In the genomic region with DNA sequence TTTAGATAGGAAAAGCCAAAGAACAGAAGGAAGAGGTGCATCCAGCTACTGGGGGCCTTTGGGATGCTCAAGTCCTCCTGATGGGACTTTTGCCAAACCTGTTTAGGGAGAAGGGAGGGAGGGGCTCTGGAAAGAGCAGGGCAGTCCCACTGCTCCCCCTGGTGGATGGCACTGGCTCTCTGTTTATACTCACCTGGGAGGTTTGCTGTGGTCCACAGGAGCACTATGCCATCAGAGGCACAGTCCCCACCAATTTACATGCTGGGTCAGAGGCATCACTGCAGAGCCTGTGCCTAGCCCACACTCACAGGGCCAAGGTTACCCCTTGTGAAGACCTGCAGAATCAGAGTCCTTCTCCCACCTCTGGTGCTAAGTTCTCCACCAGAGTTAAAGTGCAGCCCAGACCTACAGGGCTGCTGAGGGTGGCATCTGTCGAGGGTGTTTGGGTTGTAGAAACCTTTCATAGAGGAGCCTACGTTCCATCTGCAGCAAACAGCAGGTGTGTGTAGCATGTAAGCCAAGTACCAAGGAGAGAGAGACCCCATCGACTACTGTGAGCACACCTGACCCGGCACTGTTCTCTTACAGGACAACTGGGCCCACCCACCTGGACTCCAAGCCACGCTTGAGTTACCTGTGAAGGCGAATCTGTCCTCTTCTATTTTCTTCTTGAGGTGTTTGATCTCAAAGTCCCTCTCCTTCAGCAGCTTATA, we compare ENCODE assay signal across 9 mouse cellular contexts. TPM values are rescaled to one million over a fixed set of nuclear protein-coding genes. Genes with fewer than 3 reads are reported as not detected.
DNase-seq lines count a peak whose midpoint lies in the region; ATAC-seq lines count a peak whose summit lies in the region.
"Had no signal": no experiment of that assay in that cellular context is flagged by ENCODE, and none has a peak within 500 bp of the region (broad histone marks: within the 10 kb centered on the region; RNA-seq: fewer than 3 reads in every experiment).

No protein-coding gene starts in this region.

- H3K36me3 ChIP-seq in heart, embryonic 12.5 days, result no peaks in the 10 kb centered on the region
- H3K36me3 ChIP-seq: stomach, embryonic 15.5 days had no signal

- no peak overlapping the region for H3K9ac ChIP-seq in heart, embryonic 12.5 days
- H3K9ac ChIP-seq: stomach, embryonic 15.5 days had no signal

- DNase-seq in heart, adult 18-20 months, result peak; percentile 33 to 61
- peak; percentile 32 for DNase-seq in urinary bladder, adult 2 months (ENCODE audit: low spot score)
- no peak for DNase-seq in urinary bladder, postnatal 4 days (ENCODE audit: low spot score in 2 of 2)
- peak; percentile 53 to 75 for DNase-seq in cerebellum, postnatal 25 days
- DNase-seq in kidney, adult 9 months, result peak; percentile 70
- DNase-seq in lung, postnatal 4 days, result peak; percentile 42 to 48
- peak; percentile 64 for DNase-seq in thymus, postnatal 14 days

- ATAC-seq in heart, embryonic 12.5 days (ENCODE audit: insufficient number of reproducible peaks, low FRiP score), result no peak

- no peaks in the 10 kb centered on the region for H3K27me3 ChIP-seq in heart, embryonic 12.5 days (replicated peaks)
- H3K27me3 ChIP-seq: stomach, embryonic 15.5 days had no signal

- H3K9me3 ChIP-seq in heart, embryonic 12.5 days (replicated peaks), result peaks cover 1% of the 10 kb centered on the region; the same call in 1 of the 2 replicates
- H3K9me3 ChIP-seq: stomach, embryonic 15.5 days had no signal

- H3K4me2 ChIP-seq in heart, embryonic 12.5 days, result no peak overlapping the region
- H3K4me2 ChIP-seq: stomach, embryonic 15.5 days had no signal

- no peak overlapping the region for H3K27ac ChIP-seq in heart, embryonic 12.5 days (ENCODE audit: poor library complexity, severe bottlenecking)
- H3K27ac ChIP-seq: stomach, embryonic 15.5 days had no signal

- H3K4me3 ChIP-seq in heart, embryonic 12.5 days, result no peak overlapping the region
- H3K4me3 ChIP-seq: stomach, embryonic 15.5 days had no signal

- no peaks in the 10 kb centered on the region for H3K4me1 ChIP-seq in heart, embryonic 12.5 days (replicated peaks)
- H3K4me1 ChIP-seq: stomach, embryonic 15.5 days had no signal

- 69% methylated on average over 6 of the region's 6 CpGs for whole genome bisulfite sequencing in heart, embryonic 12.5 days

RNA-seq across cellular contexts. Expression of a gene that starts 8.9 kb away (rescaled TPM):
- total RNA-seq in heart, adult 18-20 months (2021), result under 1 TPM in 1 of 2 experiments, not detected in 1; 0.36 TPM
- 0.08 TPM in 1 of 2 replicates, not detected in the other for polyA plus RNA-seq in heart, embryonic 12.5 days (2016; fragmentation: Nextera tagmentation; extraction: Ambion mirVana)
- 0.62 and 1.3 TPM in 2 replicates for polyA plus RNA-seq in urinary bladder, adult 2 months (2012; rRNA removed)

RNA-seq across cellular contexts. Expression of a gene that starts 27.8 kb away (rescaled TPM):
- 100 to 1,000 TPM; 202 to 214 TPM for total RNA-seq in heart, adult 18-20 months (2021)
- 237 and 257 TPM in 2 replicates for polyA plus RNA-seq in heart, embryonic 12.5 days (2016; fragmentation: Nextera tagmentation; extraction: Ambion mirVana)
- 55.1 and 55.2 TPM in 2 replicates for polyA plus RNA-seq in urinary bladder, adult 2 months (2012; rRNA removed)

RNA-seq across cellular contexts. Expression of a gene that starts 38.1 kb away (rescaled TPM):
- 100 to 1,000 TPM in 1 of 2 experiments, 10 to 100 TPM in 1; 95.1 to 119 TPM for total RNA-seq in heart, adult 18-20 months (2021)
- 5.3 and 5.7 TPM in 2 replicates for polyA plus RNA-seq in heart, embryonic 12.5 days (2016; fragmentation: Nextera tagmentation; extraction: Ambion mirVana)
- polyA plus RNA-seq in urinary bladder, adult 2 months (2012; rRNA removed), result 1.9 and 3.0 TPM in 2 replicates

RNA-seq across cellular contexts. Expression of a gene that starts 53.0 kb away (rescaled TPM):
- 10 to 100 TPM; 17.8 to 20.5 TPM for total RNA-seq in heart, adult 18-20 months (2021)
- 0.73 and 1.1 TPM in 2 replicates for polyA plus RNA-seq in heart, embryonic 12.5 days (2016; fragmentation: Nextera tagmentation; extraction: Ambion mirVana)
- polyA plus RNA-seq in urinary bladder, adult 2 months (2012; rRNA removed), result 0.07 and 0.10 TPM in 2 replicates

Comparison
In these comparisons a context has a peak if more than half of its experiments do, and no peak if none do; other contexts are left out.
1. DNase-seq: peak in heart, adult 18-20 months (2 of 2), urinary bladder, adult 2 months (single experiment), cerebellum, postnatal 25 days (2 of 2), kidney, adult 9 months (single experiment), lung, postnatal 4 days (2 of 2) and thymus, postnatal 14 days (single experiment); none in urinary bladder, postnatal 4 days (0 of 2).